Mouse (Mus musculus) left cerebral cortex, postnatal 14 days (tissue): ENCODE results near the gene Siglech. TPM values are rescaled to one million over a fixed set of nuclear protein-coding genes. Genes with fewer than 3 reads are reported as not detected.

Source experiments
- DNase-seq, 2 experiments: peaks; one replicate each; pipeline ENCODE4 v3.0.0; 2021 to 2022; ENCODE audit warnings: low spot score in 2 of 2, mixed read lengths in 1 of 2
- intact Hi-C: fragments of 180-260 bp; cut with DNase I; formaldehyde crosslinking; loops from one replicate; pipeline ENCODE4 v1.15.1; 2025
- total RNA-seq, 2 experiments: library from RNA; stranded (reverse); gene quantifications; 2 replicates each; pipeline ENCODE4 v1.2.3; 2021

The Siglech gene
- total RNA-seq, 2 experiments from 2014 or later = 11.2 to 13.9 TPM

DNA sequence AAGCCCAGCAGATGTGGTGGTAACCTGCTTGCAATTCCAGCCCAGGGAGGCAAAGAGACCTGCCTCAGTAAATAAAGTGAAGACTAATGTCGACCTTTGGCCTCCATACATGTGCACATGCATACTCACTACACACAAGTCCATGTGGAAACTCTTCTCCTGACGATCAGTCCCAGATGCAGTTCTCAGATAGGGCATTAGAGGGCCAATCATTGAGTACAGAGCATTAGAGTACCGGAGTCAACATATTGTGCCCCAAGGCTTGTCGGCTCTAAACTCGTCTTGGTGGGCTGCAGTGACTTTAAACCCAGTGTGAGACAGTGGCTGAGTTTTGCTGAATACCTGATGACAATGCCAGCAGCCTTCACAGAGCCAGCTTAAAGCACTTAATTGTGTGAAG, 56.5 kb downstream of the Siglech start:
- intact Hi-C loops = no loop called here
- DNase-seq = no peak

GRCm38 (mm10) chr7:55827551-55827950, 59.6 kb downstream of the Siglech start:
- intact Hi-C loops = no loop called here
- DNase-seq = no peak

Other genes with a start within 250 kb of the Siglech start
- gene Tubgcp5, start 26.0 kb downstream of the Siglech start, total RNA-seq = 10 to 100 TPM; 30.3 to 33.2 TPM
- 10 to 100 TPM; 71.3 to 75.2 TPM for gene Cyfip1, start 73.6 kb downstream of the Siglech start, total RNA-seq
- gene Nipa2, start 194.3 kb downstream of the Siglech start, total RNA-seq = 10 to 100 TPM; 52.6 to 64.8 TPM